Mouse (Mus musculus) layer of hippocampus, adult 9-10 months (tissue): Measurements from ENCODE around the gene St8sia6.
"Not testable (repeated sequence)": the region's sequence is repeated elsewhere in the genome, so short reads cannot be mapped to it uniquely, and the experiment has no call there.

Experiments
- DNase-seq: peaks from one replicate; pipeline ENCODE4 v3.0.0; 2022; ENCODE audit warnings: low spot score

The St8sia6 gene

GRCm38 (mm10) chr2:13603636-13604035, 190.2 kb downstream of the St8sia6 start:
- not testable (repeated sequence) for DNase-seq

- no peak for DNase-seq
These were observed 190.8 kb downstream of the St8sia6 start for GRCm38 (mm10) chr2:13603093-13603492.
